Mouse (Mus musculus) cerebellum, adult 11 months (tissue): Measurements from ENCODE around the gene Vmn1r122.
"Not testable (repeated sequence)": the region's sequence is repeated elsewhere in the genome, so short reads cannot be mapped to it uniquely, and the experiment has no call there.

ENCODE experiments used
- DNase-seq: peaks from one replicate; pipeline ENCODE4 v3.0.0; 2022

The Vmn1r122 gene

GRCm38 (mm10) chr7:21134028-21134427 is at the start of gene Vmn1r122:
Gene Vmn1r122, minus strand, starts transcription at chr7:21134128.
- not testable (repeated sequence) for DNase-seq

GRCm38 (mm10) chr7:21161885-21162284 is 28.0 kb upstream of the Vmn1r122 start, which contains the start of gene Vmn1r123:
Gene Vmn1r123, plus strand, starts transcription at chr7:21162185.
- DNase-seq, result not testable (repeated sequence)

- DNase-seq, result not testable (repeated sequence)
Measured at GRCm38 (mm10) chr7:21098413-21098812, 35.5 kb downstream of the Vmn1r122 start, which contains the start of gene Vmn1r121. Gene Vmn1r121, minus strand, starts transcription at chr7:21098513.
